Mouse (Mus musculus) heart, postnatal 4 days (tissue): ENCODE measurements around the gene Gm21775. TPM values are rescaled to one million over a fixed set of nuclear protein-coding genes. Genes with fewer than 3 reads are reported as not detected.
"Not testable (repeated sequence)": the region's sequence is repeated elsewhere in the genome, so short reads cannot be mapped to it uniquely, and the experiment has no call there.

Experiments
- DNase-seq: peaks from one replicate; pipeline ENCODE4 v3.0.0; 2021
- total RNA-seq, 2 experiments: library from RNA; stranded (reverse); gene quantifications; 2 replicates each; pipeline ENCODE4 v1.2.3; 2021

Gm21775 gene
- not detected for total RNA-seq

DNA sequence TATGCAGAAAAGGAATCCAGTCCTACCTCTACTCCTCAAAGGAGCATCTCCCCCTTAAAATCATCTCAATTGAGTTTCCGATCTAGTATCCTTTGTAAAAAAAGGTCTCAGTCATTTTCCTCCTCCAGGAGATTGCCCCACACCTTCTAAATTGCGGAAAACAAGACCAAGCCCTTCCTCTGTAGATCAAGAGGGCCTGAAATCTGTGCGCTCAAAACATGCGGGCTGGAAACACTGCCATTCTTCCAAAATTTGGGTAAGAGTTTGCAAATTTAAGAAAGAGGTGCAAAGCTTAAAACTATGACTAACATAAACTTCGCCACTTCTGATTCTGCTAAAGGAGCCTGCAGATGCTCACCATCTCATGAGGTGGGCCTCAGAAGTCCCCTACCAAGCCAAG, at the start of gene Gm21775:
Gene Gm21775 (plus strand): TSS at position 301 of the 400 bp plus-strand sequence.
- DNase-seq = not testable (repeated sequence)

DNA sequence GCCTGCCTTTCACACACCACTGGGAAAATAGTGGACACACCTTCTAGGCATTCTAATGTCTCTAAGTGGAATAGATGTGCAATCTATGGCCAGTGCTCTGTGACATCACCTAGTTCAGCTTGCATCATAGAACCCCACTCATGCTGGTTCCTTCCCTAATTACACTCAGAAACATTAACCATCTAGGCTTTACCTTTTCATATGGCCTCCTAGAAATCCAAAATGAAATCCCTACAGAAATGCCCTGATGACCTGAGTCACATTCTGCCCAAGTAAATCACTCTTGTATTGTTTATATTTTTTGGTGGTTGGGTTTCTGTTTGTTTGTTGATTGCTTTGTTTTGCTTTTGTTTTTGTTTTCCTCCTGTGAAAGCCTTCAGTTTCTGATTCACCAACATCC, 17.3 kb upstream of the Gm21775 start, which contains the start of gene Gm20737:
Gene Gm20737 (minus strand): TSS at position 101 of the 400 bp plus-strand sequence.
- not testable (repeated sequence) for DNase-seq

Other genes starting within 250 kb of the Gm21775 start
- gene Gm20834, start 228.9 kb upstream of the Gm21775 start, total RNA-seq = not detected
- not detected for gene Gm28510, start 140.7 kb upstream of the Gm21775 start, total RNA-seq
- not detected for gene Gm20737, start 17.4 kb upstream of the Gm21775 start, total RNA-seq
- gene Gm21900, start 62.9 kb downstream of the Gm21775 start, total RNA-seq = not detected
- gene Gm20777, start 199.0 kb downstream of the Gm21775 start, total RNA-seq = not detected